Mouse (Mus musculus): Measurements from ENCODE around the gene Polg2.
"Not testable (repeated sequence)": the region's sequence is repeated elsewhere in the genome, so short reads cannot be mapped to it uniquely, and the experiment has no call there.

Gene Polg2

GRCm38 (mm10) chr11:106762139-106762799, 17.1 kb downstream of the Polg2 start:
- DNase-seq (ENCODE audit: extremely low read depth, low read depth), result peak; percentile 86

GRCm38 (mm10) chr11:106760511-106760910, 18.8 kb downstream of the Polg2 start:
- DNase-seq (ENCODE audit: extremely low read depth, low read depth), result no peak

- peak; percentile 85 for DNase-seq (ENCODE audit: extremely low read depth, low read depth)
Measured at GRCm38 (mm10) chr11:106759028-106759427, 20.3 kb downstream of the Polg2 start.

GRCm38 (mm10) chr11:106755583-106755982, 23.8 kb downstream of the Polg2 start:
- DNase-seq (ENCODE audit: extremely low read depth, low read depth), result no peak

GRCm38 (mm10) chr11:106753314-106753713, 26.0 kb downstream of the Polg2 start:
- no peak for DNase-seq (ENCODE audit: extremely low read depth, low read depth)

GRCm38 (mm10) chr11:106752103-106752502, 27.2 kb downstream of the Polg2 start:
- no peak for DNase-seq (ENCODE audit: extremely low read depth, low read depth)

GRCm38 (mm10) chr11:106751039-106752018, 28.0 kb downstream of the Polg2 start, which contains the start of gene Milr1:
Milr1 (plus strand) TSS chr11:106751226.
- DNase-seq (ENCODE audit: extremely low read depth, low read depth), result no peak

GRCm38 (mm10) chr11:106750121-106750751, 29.1 kb downstream of the Polg2 start, which contains the start of gene Pecam1:
Pecam1 (minus strand) TSS chr11:106750628.
- DNase-seq (ENCODE audit: extremely low read depth, low read depth), result no peak

GRCm38 (mm10) chr11:106749557-106750120, 29.7 kb downstream of the Polg2 start:
- not testable (repeated sequence) for DNase-seq (ENCODE audit: extremely low read depth, low read depth)

GRCm38 (mm10) chr11:106744949-106745348, 34.4 kb downstream of the Polg2 start:
- DNase-seq (ENCODE audit: extremely low read depth, low read depth), result no peak

- DNase-seq (ENCODE audit: extremely low read depth, low read depth), result peak; percentile 42
Measured at GRCm38 (mm10) chr11:106742388-106742841, 36.9 kb downstream of the Polg2 start.

GRCm38 (mm10) chr11:106741826-106742225, 37.5 kb downstream of the Polg2 start:
- no peak for DNase-seq (ENCODE audit: extremely low read depth, low read depth)

- DNase-seq (ENCODE audit: extremely low read depth, low read depth), result no peak
Measured at GRCm38 (mm10) chr11:106741232-106741631, 38.1 kb downstream of the Polg2 start.

- DNase-seq (ENCODE audit: extremely low read depth, low read depth), result not testable (repeated sequence)
Measured at GRCm38 (mm10) chr11:106740724-106741123, 38.6 kb downstream of the Polg2 start.

GRCm38 (mm10) chr11:106739116-106739515, 40.2 kb downstream of the Polg2 start:
- no peak for DNase-seq (ENCODE audit: extremely low read depth, low read depth)

GRCm38 (mm10) chr11:106737178-106737621, 42.1 kb downstream of the Polg2 start:
- DNase-seq (ENCODE audit: extremely low read depth, low read depth), result no peak

GRCm38 (mm10) chr11:106736614-106737013, 42.7 kb downstream of the Polg2 start:
- no peak for DNase-seq (ENCODE audit: extremely low read depth, low read depth)

GRCm38 (mm10) chr11:106730714-106731113, 48.6 kb downstream of the Polg2 start:
- DNase-seq (ENCODE audit: extremely low read depth, low read depth), result no peak

GRCm38 (mm10) chr11:106729656-106730055, 49.7 kb downstream of the Polg2 start:
- DNase-seq (ENCODE audit: extremely low read depth, low read depth), result no peak

GRCm38 (mm10) chr11:106728402-106729366, 50.7 kb downstream of the Polg2 start:
- DNase-seq (ENCODE audit: extremely low read depth, low read depth), result no peak
